Mouse (Mus musculus) lung, embryonic 14.5 days (tissue): ENCODE results near the gene Ccdc184. TPM values are rescaled to one million over a fixed set of nuclear protein-coding genes. Genes with fewer than 3 reads are reported as not detected.
A peak's percentile ranks its signal among the peaks of the same experiment; 100 is the strongest.

Source experiments
- ATAC-seq: fragments of 200-750 bp; cut with Nextera tagmentation; 2 replicates; pipeline ENCODE4 v1.8.0; 2017; ENCODE audit warnings: mild to moderate bottlenecking, moderate TSS enrichment, moderate library complexity; ENCODE audit not compliant: insufficient read depth
- DNase-seq: peaks from one replicate; pipeline ENCODE4 v3.0.0-alpha.2; 2015
- H3K27ac ChIP-seq: fragments of 300-500 bp; sonication (generic); 2 replicates; pipeline ENCODE4 v1.5.1; 2014; ENCODE audit warnings: low read depth, mild to moderate bottlenecking, moderate library complexity
- H3K27me3 ChIP-seq: fragments of 300-500 bp; sonication (generic); 2 replicates; pipeline ENCODE4 v1.6.1; 2014; ENCODE audit warnings: low read length, control low read depth; ENCODE audit not compliant: insufficient read depth
- H3K36me3 ChIP-seq: fragments of 300-500 bp; sonication (generic); 2 replicates; pipeline ENCODE4 v1.6.1; 2014; ENCODE audit warnings: control low read depth; ENCODE audit not compliant: insufficient read depth
- H3K4me1 ChIP-seq: fragments of 300-500 bp; sonication (generic); 2 replicates; pipeline ENCODE4 v1.6.1; 2014; ENCODE audit warnings: antibody characterized with exemption, control low read depth; ENCODE audit not compliant: insufficient read depth
- H3K4me2 ChIP-seq: fragments of 300-500 bp; sonication (generic); 2 replicates; pipeline ENCODE4 v1.6.1; 2014; ENCODE audit warnings: mild to moderate bottlenecking
- H3K4me3 ChIP-seq: fragments of 300-500 bp; sonication (generic); 2 replicates; pipeline ENCODE4 v1.5.1; 2014; ENCODE audit warnings: low read depth, low read length
- H3K9ac ChIP-seq: fragments of 300-500 bp; sonication (generic); 2 replicates; pipeline ENCODE4 v1.6.1; 2014
- H3K9me3 ChIP-seq: fragments of 300-500 bp; sonication (generic); 2 replicates; pipeline ENCODE4 v1.6.1; 2016; ENCODE audit warnings: low read depth, low read length, control low read depth
- CTCF ChIP-seq: IDR thresholded peaks from 2 replicates; pipeline ENCODE4 v1.5.1; 2016; ENCODE audit warnings: antibody characterized with exemption, low read depth
- WGBS: fragments of 180-500 bp; shearing (Covaris S2); extraction: QIAGEN DNeasy Blood & Tissue Kit; methylation state at CpG from one replicate; pipeline ENCODE4 v1.1.7; 2014; 5-methylcytosine and 5-hydroxymethylcytosine counted together
- polyA plus RNA-seq: library from polyadenylated mRNA; unstranded; fragments of >200 nt; fragmentation: Nextera tagmentation; extraction: Ambion mirVana; gene quantifications from 2 replicates; pipeline ENCODE4 v1.2.1, GENCODE M21; 2014

Ccdc184 gene
- polyA plus RNA-seq, 1 experiment from 2014 or later = not detected

DNA sequence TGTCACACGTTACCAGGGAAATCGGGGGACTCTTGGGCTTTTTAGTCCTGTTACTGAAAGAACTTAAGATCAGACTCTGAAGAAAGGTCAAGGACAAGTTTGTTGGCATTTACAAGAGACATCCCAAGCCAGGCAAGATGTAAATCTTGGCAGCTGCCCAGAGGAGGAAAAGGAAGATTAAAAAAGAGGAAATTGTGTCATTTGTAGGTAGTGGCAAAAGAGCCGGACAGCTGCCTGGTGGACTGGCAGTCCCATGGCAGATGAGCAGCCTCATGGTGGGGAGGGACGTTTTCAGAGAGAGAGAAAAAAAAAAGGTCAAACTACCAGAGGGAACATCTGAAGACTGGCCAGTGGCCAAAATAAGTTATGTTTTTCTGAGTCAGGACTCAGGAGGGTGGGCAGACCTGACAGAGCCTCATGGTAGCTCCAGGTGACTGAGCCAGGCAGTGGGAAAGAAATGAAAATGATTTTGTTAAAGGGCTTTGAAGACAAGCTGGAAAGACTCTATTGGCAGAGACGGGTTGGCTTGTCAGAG lies 46.4 kb downstream of the Ccdc184 start:
- TF ChIP-seq CTCF = no peak

GRCm38 (mm10) chr15:98214130-98214529 lies 47.2 kb downstream of the Ccdc184 start:
- DNase-seq = peak; percentile 41
- 57% methylated on average over 5 of the region's 5 CpGs for WGBS

More for the DNA sequence above, 46.4 kb downstream of the Ccdc184 start:
- H3K9ac ChIP-seq = no peak overlapping the region
- H3K9me3 ChIP-seq = no peaks in the 10 kb centered on the region
- DNase-seq (peak; percentile 54), ATAC-seq (no peak)
- WGBS = 60% methylated on average over 5 of the region's 5 CpGs
- H3K4me3 ChIP-seq = no peak overlapping the region
- no peaks in the 10 kb centered on the region for H3K27me3 ChIP-seq
- H3K4me2 ChIP-seq = no peak overlapping the region
- no peaks in the 10 kb centered on the region for H3K36me3 ChIP-seq
- H3K27ac ChIP-seq = peak overlapping the region; percentile 50; the same call in 1 of the 2 replicates
- H3K4me1 ChIP-seq = no peaks in the 10 kb centered on the region

More at GRCm38 (mm10) chr15:98214130-98214529, 47.2 kb downstream of the Ccdc184 start:
- Histone ChIP-seq H3K27me3 (no peaks in the 10 kb centered on the region), H3K9ac (no peak overlapping the region), H3K4me1 (no peaks in the 10 kb centered on the region), H3K36me3 (no peaks in the 10 kb centered on the region), H3K9me3 (no peaks in the 10 kb centered on the region), H3K27ac (no peak overlapping the region), H3K4me3 (no peak overlapping the region), H3K4me2 (no peak overlapping the region)
- no peak for TF ChIP-seq CTCF
- ATAC-seq = no peak

Other genes with a start within 250 kb of the Ccdc184 start
- gene Tmem106c, start 203.0 kb upstream of the Ccdc184 start, polyA plus RNA-seq = 31.4 and 35.1 TPM in 2 replicates
- 29.3 and 33.3 TPM in 2 replicates for gene Col2a1, start 162.5 kb upstream of the Ccdc184 start, polyA plus RNA-seq
- gene Pfkm, start 74.6 kb upstream of the Ccdc184 start, polyA plus RNA-seq = 25.3 and 26.2 TPM in 2 replicates
- gene Senp1, start 73.4 kb upstream of the Ccdc184 start, polyA plus RNA-seq = 37.8 and 38.0 TPM in 2 replicates
- gene Asb8, start 1.5 kb upstream of the Ccdc184 start, polyA plus RNA-seq = 47.4 and 48.7 TPM in 2 replicates
- gene Olfr288, start 28.4 kb downstream of the Ccdc184 start, polyA plus RNA-seq = not detected in 2 replicates
- not detected in 2 replicates for gene Gm44579, start 53.8 kb downstream of the Ccdc184 start, polyA plus RNA-seq
- gene Olfr287, start 53.9 kb downstream of the Ccdc184 start, polyA plus RNA-seq = not detected in 2 replicates
- not detected in 2 replicates for gene Olfr286, start 67.3 kb downstream of the Ccdc184 start, polyA plus RNA-seq
- gene H1fnt, start 90.1 kb downstream of the Ccdc184 start, polyA plus RNA-seq = not detected in 2 replicates
- 0.54 and 0.63 TPM in 2 replicates for gene Zfp641, start 129.0 kb downstream of the Ccdc184 start, polyA plus RNA-seq
- gene Olfr285, start 150.2 kb downstream of the Ccdc184 start, polyA plus RNA-seq = not detected in 2 replicates
- gene Olfr284, start 173.8 kb downstream of the Ccdc184 start, polyA plus RNA-seq = not detected in 2 replicates
- gene Olfr283, start 213.8 kb downstream of the Ccdc184 start, polyA plus RNA-seq = not detected in 2 replicates